Mouse (Mus musculus): Measurements from ENCODE around the gene Ric8a.

Ric8a gene

DNA sequence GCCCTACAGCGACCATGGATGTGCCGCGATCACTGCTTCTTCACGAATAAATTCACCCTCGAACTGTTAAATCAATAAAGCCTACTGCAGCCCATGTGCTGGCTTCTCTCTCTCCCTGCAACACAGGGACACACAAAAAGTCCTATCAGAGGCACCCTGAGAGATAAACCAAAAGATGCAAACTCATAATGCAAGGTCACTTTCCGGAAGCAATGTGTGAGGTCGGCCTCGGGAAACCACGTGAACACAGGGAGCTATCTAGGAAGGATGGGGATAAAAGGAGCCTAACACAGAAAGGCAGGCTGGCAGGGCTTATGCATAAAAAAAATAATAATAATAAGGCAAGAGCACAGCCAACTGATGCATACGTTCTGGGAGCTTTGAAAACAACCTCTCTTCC is 10.1 kb upstream of the Ric8a start:
- DNase-seq (ENCODE audit: low spot score in 2 of 2), result no peak

DNA sequence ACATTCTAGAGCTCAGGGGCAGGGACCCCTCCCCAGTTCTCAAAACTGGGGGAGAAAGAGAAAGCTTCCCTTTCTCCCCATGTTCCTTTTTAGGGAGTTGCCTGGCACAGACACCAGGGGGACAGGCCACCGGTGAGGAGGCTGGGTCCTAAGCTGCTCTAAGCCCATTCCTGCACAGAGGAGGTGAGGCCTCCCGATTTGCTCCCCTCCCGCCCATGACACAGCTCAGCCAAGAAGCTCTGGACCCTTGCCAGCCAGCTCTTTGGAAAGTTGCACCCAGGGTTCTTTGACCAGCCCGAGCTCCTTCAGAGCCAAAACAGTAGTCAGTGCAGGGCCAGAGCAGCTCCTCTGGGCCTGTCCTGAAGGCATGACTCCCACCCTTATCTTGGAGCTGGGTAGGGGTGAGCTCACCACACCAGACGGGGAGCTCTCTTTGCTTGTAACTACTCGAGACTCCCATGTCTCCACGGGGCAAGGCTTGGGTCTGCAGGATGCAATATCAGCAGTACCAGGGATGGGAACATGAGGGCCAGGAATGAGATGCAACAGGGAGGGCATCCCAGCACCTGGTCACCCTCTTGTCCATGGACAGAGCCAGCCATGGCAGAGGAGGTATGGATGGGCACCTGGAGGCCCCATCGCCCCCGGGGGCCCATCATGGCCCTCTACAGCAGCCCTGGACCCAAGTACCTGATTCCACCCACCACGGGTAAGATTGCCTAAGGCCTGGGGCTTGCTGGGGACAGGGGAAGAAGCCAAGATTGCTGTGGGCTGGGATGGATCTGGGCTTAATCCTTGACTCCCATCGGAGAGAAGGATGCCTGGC is 8.8 kb upstream of the Ric8a start, which contains the start of gene Odf3:
TSS of gene Odf3 (plus strand) at position 51 of the 826 bp plus-strand sequence.
- DNase-seq (ENCODE audit: low spot score in 2 of 2), result no peak

DNA sequence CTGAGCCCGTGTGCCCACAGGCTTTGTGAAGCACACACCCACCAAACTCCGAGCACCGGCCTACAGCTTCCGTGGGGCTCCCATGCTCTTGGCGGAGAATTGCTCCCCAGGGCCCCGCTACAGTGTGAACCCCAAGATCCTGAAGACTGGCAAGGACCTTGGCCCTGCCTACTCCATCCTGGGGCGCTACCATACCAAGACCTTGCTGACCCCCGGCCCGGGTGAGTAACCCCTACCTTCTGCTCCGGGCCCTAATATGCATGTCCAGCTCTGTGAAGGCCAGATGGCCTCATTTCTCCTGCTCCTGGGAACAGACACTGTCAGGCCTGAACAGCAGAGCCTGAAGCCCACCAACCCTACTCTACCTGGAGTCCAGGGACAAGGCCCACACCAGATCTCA is 8.2 kb upstream of the Ric8a start:
- no peak for DNase-seq (ENCODE audit: low spot score in 2 of 2)

DNA sequence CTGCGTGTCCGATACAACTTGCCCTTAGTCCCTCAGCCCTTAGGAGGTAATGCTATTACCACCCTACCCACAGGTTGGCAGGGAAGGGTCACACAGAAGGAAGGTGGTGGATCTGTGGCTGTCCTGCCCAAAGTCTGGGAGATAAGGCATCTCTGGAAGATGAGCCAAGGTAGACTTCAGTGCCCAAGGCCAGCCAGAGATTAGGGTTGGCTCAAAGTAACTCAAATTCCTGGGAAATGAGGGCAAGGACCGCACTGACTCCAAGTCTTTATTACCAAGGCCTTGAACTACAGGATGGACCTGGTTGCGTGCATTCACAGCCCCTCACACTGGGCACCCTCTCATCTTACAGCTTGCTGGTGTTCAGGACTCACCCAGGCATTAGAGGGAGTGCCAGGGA is 4.8 kb upstream of the Ric8a start:
- no peak for DNase-seq (ENCODE audit: low spot score in 2 of 2)

DNA sequence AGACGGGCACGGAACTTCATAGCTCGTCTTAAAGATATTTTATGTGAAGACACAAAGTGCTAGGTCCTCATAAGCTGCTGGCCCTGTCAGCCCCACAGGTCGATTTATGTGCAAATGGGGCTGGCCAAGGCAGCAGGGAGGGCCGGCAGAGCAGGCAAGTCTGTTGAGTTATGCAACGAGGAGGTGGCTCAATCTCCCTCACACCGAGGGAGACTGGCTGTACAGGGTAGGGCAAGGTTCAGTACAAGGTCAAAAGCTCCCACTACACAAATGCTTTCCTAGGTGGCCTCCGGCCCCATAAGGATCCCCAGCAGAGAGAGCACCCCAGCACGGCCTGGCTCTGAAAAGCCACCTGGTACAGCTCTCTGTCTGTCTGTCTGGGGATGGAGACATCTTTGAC is 3.4 kb upstream of the Ric8a start:
- no peak for DNase-seq (ENCODE audit: low spot score in 2 of 2)

DNA sequence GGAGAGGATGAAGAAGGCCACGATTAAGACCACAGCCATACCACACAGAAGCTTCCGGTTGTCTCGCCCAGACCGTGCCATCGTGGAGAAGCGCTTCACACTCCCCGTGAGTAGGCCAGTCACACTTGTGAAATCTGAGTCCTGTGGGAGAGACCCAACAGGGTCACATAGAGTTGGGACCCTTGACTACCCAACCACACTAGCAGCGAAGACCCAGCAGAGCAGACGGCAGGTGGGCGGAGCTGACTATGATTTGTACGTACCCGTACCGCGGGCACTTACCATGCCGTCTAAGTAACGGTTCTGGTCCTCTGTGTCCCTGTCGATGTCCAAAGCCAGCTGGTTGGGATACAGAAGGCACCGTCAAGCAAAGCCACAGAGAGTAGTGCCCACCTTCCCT is 2.3 kb upstream of the Ric8a start:
- DNase-seq (ENCODE audit: low spot score in 2 of 2), result no peak

DNA sequence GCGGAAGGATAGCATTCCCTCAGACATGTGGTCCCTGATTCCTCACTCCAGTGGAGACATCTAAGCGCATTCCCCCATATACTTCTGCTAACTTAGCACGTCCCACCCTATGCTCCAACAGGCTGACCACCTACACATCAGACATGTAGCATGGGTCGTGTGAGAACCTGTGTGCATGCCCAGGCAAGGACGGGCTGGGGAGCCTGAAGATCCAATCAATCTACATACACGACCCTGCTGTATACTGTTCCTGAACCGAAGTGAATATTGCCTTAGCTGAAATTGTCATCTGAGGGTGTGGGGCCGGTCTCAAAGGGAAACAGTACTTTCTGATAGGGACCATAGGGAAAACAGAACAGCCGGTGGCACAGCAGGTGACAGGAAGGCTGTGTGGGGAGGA is 1.6 kb upstream of the Ric8a start:
- DNase-seq (ENCODE audit: low spot score in 2 of 2), result no peak

DNA sequence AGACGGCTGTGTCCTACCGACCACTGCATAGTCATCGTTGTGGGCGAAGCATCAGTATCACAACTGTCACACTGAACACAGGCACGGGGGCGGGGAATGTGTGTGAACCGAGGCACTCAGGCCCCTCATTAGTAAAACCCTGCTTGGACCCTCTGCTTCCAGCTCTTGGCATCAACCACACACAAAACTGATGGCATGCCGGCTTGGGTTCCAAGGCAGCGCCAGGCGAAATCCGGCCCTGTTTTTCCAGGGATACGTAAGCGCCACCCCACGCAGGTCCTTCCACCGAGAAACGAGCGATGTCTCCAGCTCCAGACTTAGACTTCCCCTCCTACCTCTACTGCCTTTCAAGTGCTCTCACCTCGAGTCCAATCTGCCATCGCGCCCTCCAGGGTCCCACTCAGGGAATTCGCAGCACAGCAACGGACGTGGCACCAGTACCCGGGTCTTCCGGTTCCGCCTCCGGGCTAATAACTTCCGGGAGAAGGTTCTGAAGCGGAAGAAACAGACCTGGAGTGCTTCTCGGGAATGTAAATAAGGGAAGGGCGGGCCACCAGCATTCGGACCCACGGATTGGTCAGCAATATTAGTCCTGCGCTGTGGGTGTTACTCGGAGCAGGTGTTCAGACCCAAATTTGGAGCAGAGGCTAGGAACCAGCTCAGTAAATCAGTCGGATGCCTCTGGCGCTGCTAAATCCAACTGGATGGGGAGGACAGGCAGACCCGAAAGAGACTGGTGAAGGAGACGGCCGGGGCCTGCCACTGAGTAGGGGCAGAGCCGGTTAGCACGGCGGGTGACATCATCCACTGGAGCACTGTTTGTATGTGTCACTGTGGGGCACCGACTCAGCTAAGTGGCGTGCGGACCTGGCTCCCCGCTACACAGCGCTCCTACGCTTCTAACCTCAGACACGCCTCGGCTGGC is 635 bp upstream of the Ric8a start, which contains the start of gene Gm45785:
TSS of gene Gm45785 (minus strand) at position 472 of the 925 bp plus-strand sequence.
- DNase-seq (ENCODE audit: low spot score in 2 of 2), result peak; percentile 84 to 88

DNA sequence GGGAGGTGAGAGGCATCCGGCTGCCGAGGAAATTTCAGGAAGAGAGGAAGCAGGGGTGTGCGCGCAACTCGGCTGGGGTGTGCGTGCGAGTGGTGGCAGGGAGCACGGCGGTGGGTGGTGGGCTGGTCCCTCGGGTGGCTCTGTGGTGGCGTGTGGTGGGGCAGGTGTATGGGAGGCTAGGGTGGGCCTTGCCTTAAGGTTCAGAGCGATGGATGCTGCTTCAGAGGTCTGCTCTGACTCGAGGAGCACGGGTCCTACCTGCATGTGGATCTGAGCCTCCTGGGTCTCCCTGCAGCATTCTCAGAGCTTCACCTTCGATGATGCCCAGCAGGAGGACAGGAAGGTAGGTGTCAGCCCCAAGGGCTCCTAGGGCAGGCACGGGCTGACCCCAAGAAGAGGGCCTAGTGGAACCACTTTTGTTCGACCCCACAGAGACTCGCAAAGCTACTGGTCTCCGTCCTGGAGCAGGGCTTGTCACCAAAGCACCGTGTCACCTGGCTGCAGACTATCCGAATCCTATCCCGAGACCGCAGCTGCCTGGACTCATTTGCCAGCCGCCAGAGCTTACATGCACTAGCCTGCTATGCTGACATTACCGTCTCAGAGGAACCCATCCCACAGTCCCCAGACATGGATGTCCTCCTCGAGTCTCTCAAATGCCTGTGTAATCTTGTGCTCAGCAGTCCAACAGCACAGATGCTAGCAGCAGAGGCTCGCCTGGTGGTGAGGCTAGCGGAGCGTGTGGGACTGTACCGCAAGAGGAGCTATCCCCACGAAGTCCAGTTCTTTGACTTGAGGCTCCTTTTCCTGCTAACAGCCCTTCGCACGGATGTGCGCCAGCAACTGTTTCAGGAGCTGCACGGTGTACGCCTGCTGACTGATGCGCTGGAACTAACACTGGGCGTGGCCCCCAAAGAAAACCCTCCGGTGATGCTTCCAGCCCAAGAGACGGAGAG is 1.1 kb downstream of the Ric8a start, which contains the start of gene Bet1l:
TSS of gene Bet1l (minus strand) at position 28 of the 956 bp plus-strand sequence.
- DNase-seq (ENCODE audit: low spot score in 2 of 2), result no peak

DNA sequence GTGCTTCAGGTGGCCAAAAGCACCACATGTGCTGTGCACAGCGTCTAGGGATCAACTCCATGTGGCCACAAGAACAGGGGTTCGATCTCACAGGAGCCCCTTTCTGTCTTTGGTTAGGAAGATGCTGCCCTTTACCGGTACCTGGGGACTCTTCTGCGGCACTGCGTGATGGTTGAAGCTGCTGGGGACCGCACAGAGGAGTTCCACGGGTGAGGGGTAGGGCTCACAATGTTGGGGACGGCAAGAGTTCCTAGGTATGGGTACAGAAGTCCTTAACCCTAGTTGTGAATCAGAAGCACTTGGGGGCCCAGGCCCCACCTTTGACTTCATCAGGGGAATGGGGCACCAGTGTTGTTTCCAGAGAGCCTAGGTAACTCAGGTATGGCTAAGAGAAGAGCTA is 2.0 kb downstream of the Ric8a start:
- no peak for DNase-seq (ENCODE audit: low spot score in 2 of 2)

DNA sequence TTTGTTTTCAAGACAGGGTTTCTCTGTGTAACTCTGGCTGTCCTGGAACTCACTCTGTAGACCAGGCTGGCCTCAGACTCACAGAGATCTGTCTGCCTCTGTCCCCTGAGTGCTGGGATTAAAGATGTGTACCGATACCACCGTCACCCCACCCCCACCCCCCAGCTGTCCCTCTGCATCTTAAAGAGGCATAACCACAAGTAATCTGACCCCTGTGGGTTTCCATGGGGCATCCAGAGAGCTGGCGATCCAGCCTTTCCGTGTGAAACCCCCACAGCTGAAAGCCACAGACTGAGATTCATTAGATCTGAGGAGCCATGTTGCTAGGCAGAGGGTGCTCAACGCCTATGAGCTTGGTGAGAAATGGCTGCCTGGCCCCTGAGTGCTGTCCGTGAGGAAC is 3.2 kb downstream of the Ric8a start:
- no peak for DNase-seq (ENCODE audit: low spot score in 2 of 2)

DNA sequence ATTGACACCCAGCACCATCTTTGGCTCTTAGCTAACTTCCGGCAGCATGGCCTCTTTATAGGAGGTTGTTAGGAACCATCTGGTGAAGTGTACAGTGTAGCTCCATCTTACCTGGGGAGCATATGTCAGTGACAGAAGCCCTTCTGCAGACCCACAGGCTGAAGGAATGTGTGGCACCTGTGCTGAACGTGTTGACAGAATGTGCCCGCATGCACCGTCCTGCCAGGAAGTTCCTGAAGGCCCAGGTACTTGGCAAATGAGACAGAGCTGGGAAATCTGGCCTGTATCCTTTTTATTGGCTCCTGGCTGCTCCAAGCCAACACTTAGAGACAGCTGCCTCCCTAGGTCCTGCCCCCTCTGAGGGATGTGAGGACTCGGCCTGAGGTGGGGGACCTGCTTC is 4.0 kb downstream of the Ric8a start:
- no peak for DNase-seq (ENCODE audit: low spot score in 2 of 2)

DNA sequence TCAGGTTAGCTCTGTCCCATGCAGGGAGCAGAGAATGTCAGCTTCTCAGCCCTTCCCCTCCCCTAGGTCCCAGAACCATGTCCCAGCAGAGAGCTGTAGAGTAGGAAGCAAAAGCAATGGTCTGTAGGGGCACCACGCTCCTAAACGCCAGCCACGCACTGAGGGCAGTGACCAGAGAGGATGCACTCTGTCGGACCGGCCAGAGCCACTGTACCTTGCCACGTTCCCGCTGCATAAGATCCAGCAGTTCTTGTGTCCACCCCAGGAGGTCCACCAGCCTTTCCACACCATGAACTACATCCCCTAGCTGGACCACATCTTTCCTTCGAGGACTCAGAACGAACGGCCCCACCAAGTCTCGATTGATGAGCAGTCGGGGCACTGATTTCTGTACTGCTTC is 8.0 kb downstream of the Ric8a start:
- DNase-seq (ENCODE audit: low spot score in 2 of 2), result no peak

DNA sequence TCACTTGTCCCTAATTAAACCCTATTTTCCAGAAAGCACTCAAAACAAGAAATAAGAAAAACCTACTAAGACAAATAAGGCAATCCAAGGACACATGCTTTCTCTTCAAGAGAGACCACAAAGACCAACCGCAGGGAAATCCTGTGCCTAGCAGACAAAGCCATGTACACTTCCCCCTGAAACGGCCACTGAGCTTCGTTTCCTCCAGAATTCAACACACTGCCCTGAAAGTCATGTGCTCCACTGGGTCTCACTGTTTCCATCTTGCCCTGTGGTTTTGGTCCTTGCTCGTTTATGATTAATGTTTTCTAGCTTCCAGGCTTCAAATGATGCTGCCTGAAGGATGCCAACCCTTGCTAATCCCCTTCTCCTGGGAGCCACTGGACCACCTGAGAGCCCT is 17.5 kb downstream of the Ric8a start:
- no peak for DNase-seq (ENCODE audit: low spot score in 2 of 2)

DNA sequence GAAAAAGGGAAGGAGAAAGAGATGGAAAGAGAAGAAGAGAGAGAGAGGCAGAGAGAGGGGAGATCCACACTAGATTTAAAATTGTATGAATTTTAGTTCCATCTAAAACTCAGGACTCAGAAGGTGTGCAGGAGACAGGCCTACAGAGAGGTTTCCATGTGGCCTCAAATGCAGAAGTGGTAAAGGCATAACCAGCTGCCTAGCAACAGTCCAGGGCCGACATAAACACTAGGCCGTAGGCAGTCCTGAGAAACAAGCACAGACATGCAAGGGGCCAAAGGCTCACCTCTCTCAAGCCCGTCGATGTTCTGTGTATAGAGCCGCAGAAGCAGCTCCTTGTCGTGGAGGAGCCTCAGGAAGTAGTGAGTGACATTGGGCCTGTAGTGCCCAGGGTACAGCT is 20.6 kb downstream of the Ric8a start:
- peak; percentile 19 to 22 for DNase-seq (ENCODE audit: low spot score in 2 of 2)

DNA sequence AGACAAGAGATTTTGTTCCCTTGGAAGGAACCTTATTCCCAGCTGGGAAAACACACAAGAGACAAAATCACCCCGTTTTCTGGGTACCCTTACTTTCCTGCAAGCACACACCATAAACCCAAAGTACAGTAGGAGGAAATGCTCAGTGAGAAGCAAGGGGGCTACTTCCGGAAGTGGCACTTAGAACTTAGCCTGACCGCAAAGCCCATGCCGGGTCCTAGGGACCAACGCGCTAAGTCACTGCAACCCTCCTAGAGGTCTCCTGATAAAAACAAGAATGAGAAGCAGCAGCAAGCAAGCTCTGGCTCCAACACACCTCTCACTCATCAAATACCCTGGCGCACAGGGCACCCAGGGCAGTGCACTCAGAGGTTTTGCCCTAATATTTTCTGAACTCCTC is 22.6 kb downstream of the Ric8a start:
- no peak for DNase-seq (ENCODE audit: low spot score in 2 of 2)

DNA sequence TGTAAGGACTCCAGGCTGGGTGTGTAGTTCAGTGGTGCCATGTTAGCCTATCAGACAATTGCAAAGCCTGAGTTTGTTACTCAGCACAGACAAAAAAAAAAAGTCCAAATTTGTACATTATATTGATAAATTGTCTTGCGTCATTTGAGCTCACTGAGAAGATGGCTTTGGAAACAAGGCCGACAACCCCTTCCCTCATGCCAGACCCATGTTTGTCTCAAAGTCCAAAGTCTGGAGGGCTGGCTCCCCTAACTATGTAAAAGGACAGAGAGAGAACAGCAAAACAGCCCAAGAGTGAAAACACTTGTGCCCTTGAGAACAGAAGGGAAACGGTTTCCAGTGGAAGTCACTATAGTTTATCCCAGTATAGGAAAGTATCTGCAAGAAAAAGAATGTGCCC is 23.7 kb downstream of the Ric8a start:
- DNase-seq (ENCODE audit: low spot score in 2 of 2), result no peak

DNA sequence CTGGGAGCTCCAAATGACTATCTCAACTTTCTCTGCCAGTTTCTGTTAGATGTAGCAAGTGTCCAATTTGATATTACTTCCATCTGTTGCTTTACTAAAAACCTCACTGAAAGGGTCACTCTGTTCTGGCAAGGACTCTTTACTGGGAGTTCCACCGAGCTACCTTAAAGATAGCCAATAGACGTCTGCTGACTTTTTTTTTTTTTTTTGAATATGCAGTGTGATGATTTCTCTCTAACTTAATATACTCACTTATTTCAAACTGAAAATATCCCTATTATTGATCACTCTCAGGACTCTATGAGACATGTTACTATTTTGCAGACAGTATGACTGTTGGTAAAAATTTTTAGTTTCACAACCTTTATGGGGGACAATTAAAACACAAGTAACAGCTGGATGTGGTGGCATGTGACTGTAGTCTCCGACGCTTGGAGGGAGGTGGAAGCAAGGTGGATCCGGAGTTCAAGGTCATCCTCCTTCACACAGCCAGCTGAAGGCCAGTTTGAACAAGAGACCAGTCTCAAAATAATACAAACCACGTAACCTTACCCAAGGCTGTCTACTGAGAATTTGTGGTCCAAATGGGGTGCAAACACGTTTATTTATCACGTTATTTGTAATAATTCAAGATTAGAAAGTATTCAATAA is 24.2 kb downstream of the Ric8a start:
- DNase-seq (ENCODE audit: low spot score in 2 of 2), result no peak

DNA sequence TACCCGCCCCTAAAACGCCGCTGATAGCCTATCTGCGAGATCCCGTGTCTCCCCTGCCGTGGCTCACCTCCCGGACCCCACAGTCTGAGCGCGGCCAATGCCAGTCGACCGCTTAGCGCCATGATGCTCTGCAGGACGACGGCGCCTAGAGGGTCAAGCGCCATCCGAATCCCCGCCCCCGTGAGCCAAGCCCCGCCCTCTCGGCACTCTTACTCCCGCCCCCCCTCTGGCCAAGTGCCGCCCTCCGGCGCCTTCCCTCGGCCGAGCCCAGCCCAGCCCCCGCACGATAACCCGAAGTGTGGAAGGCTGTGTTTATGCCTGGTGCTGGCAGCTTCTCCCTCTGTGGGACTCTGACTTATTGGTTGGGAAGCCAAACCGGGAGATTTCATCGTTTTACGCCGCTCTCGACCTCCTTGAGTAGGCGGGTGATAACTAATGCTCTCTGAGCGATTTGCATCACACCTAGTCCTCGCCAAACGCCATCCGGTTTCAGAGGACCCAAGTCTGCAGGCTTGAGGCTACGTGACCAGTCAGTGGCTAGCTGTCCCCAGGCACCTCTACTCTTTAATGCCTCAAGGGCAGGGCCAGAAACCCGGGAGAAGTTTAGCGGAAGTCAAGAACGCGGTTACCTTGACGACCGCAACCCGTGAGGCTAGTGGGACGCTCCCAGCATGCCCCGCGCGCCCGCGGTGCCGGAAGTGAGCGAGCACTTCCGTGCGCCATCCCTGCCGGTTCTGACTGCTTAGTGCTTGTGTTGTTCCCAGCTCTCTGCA is 25.1 kb downstream of the Ric8a start, which contains the start of the genes Psmd13 and Sirt3:
TSS of gene Psmd13 (plus strand) at position 273 of the 773 bp plus-strand sequence.
TSS of gene Sirt3 (minus strand) at position 614 of the 773 bp plus-strand sequence.
- peak; percentile 92 to 94 for DNase-seq (ENCODE audit: low spot score in 2 of 2)

DNA sequence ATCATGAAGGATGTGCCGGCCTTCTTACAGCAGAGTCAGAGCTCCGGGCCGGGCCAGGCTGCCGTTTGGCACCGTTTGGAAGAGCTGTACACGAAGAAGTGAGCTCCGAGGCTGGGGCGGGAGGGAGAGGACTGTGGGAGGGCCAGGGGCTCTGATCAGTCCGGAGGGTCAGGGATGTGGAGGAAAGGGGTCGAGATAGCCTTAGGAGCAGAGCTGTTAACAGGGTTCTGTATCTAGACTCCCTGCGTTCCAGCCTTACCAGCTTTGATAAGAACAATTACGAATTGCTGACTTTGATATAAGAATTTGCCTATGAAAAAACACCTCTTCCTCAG is 25.7 kb downstream of the Ric8a start:
- no peak for DNase-seq (ENCODE audit: low spot score in 2 of 2)

Data from spleen, postnatal 36 days (tissue).